Mouse (Mus musculus): Measurements from ENCODE around the gene Rab13. TPM values are rescaled to one million over a fixed set of nuclear protein-coding genes. Genes with fewer than 3 reads are reported as not detected.
"Not testable (repeated sequence)": the region's sequence is repeated elsewhere in the genome, so short reads cannot be mapped to it uniquely, and the experiment has no call there.

Rab13 gene
- polyA plus RNA-seq, 1 experiment from 2014 or later = 27.4 TPM

DNA sequence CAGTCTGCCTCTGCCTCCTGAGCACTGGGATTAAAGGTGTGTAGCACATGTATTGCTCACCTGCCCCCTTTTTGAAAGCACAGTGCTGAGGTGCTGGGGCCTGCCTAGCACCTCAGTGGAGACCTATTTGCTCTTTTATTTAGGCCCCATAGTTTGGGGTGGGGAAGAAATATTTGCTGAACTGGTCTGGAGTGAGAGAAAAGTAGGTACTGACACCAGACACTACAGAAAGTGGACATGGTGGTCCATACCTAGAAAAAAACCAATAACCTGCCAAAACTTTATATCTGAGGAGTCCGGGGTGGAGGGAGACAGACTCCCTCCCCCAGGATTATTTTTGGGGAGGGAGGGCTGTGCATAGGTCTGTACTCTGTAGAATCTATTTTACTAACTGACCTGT lies 39.7 kb downstream of the Rab13 start:
- peak overlapping the region; percentile 80 for H3K4me2 ChIP-seq (replicated peaks)
- peaks cover 25% of the 10 kb centered on the region for H3K4me1 ChIP-seq
- peaks cover 25% of the 10 kb centered on the region for H3K36me3 ChIP-seq
- H3K4me3 ChIP-seq = 0 out of 2 replicates have a peak overlapping the region, but pooled peaks have one; percentile 84
- H3K9me3 ChIP-seq (replicated peaks); H3K27ac ChIP-seq; H3K27me3 ChIP-seq: not testable (repeated sequence)
- peak overlapping the region; percentile 51; the same call in 1 of the 2 replicates for H3K9ac ChIP-seq
- peak; percentile 1; the same call in 1 of the 2 replicates for ATAC-seq (ENCODE audit: low FRiP score)
- 83% methylated on average over 1 of the region's 1 CpGs for WGBS

DNA sequence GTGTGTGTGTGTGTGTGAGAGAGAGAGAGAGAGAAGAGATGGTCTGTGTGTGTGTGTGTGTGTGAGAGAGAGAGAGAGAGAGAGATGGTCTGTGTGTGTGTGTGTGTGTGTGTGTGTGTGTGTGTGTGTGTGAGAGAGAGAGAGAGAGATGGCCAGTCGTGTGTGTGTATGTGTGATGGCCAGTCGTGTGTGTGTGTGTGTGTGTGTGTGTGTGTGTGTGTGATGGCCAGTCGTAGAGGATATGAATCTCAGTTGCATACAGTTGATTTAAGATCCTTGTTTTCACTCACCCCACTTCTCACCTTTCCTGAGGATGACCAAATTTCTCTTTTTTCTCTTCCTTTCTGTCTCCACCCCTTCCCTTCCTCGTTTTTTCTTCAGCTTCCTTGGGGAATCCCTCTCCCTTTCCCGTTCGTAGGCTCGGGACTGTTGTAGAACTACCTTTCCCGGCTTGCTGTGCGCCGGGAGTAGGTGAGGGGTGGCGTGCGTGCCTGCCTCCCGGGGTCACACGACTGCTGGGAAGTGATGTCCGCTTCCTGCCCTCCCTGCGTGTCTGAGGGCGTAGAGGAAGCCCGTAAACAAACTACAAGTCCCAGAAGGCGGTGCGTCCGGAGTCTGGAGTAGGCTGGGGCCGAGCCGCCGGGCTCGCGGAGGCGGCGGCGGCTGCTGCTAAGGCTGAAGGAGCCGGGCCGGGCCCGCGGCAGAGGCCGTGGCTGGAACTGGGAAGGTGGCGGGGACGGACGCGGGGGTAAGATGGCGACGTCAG lies 40.3 kb downstream of the Rab13 start, which contains the start of gene Crtc2:
Gene Crtc2 (plus strand): TSS at position 511 of the 766 bp plus-strand sequence.
- peak within 1 kb of the TSS; percentile 84 for H3K4me3 ChIP-seq
- no peaks in the 10 kb centered on the region for H3K9me3 ChIP-seq (replicated peaks)
- 1% methylated on average over 40 of the region's 40 CpGs for WGBS
- no peaks in the 10 kb centered on the region for H3K27me3 ChIP-seq
- peak within 1 kb of the TSS; percentile 90 for H3K27ac ChIP-seq
- peaks cover 20% of the 10 kb centered on the region for H3K4me1 ChIP-seq
- peak; percentile 97 for ATAC-seq (ENCODE audit: low FRiP score)
- peaks cover 30% of the 10 kb centered on the region for H3K36me3 ChIP-seq
- peak within 1 kb of the TSS; percentile 80 for H3K4me2 ChIP-seq (replicated peaks)
- peak within 1 kb of the TSS; percentile 90 for H3K9ac ChIP-seq

DNA sequence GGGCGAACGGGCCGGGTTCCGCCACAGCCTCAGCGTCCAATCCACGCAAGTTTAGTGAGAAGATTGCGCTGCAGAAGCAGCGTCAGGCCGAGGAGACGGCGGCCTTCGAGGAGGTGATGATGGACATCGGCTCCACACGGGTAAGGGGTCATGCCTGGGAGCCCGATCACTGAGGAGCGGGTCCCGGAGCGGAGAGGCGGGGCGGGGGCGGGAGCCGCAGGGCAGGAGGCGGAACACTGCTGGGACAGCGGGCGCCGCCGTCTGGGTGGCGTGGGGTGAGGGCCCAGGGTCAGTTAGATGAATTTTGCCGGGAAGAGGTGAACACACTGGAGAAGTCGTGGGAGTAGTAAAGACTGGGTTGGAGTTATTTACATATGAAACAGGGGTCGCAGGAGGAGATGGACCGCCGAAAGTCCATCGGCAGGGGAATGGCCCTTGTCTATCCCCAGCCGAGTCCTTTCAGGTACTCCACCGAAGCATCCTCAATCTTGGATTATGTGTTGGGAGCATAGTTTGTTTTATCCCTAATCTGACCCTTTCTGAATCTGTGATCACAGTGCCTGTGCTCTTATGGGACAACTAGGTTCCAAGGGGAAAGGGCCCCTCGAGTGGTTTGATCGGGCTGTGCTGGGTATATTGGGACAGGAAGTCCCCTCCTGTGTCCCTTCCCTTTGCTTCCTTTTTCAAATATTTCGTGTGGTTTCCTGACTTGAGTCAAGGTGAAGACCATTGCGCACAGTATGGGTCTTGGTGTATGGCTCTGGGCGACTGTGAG lies 41.1 kb downstream of the Rab13 start:
- Histone ChIP-seq H3K9me3 (replicated peaks) (no peaks in the 10 kb centered on the region), H3K27me3 (no peaks in the 10 kb centered on the region), H3K4me1 (peaks cover 15% of the 10 kb centered on the region), H3K9ac (peak overlapping the region; percentile 90), H3K4me3 (peak overlapping the region; percentile 84), H3K27ac (peak overlapping the region; percentile 90), H3K4me2 (replicated peaks) (peak overlapping the region; percentile 80), H3K36me3 (peaks cover 38% of the 10 kb centered on the region)
- peak; percentile 70 for ATAC-seq (ENCODE audit: low FRiP score)
- under 1% methylated on average over 41 of the region's 41 CpGs for WGBS

DNA sequence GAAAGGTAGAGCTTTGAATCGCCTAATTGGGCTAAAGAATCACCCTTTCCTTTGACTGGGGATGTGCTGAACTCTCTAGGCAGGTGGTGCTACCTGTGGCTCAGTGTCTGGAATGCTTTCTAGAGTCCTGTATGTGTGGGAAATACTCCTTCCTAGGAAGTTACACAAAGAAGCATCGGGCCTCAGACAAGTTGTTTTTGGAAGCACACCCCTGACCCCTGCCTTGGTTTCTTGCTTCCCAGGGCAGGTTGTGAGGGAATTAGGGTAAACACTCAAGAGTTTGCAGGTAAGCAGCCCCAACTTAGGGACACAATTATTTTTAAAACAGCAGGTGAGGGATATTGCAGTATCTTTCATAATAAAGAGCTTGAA lies 41.7 kb downstream of the Rab13 start:
- Histone ChIP-seq H3K4me3 (peak overlapping the region; percentile 84), H3K4me1 (peaks cover 15% of the 10 kb centered on the region), H3K27me3 (no peaks in the 10 kb centered on the region), H3K9me3 (replicated peaks) (no peaks in the 10 kb centered on the region), H3K27ac (no peak overlapping the region; the same call in 1 of the 2 replicates), H3K9ac (peak overlapping the region; percentile 90), H3K36me3 (peaks cover 44% of the 10 kb centered on the region), H3K4me2 (replicated peaks) (peak overlapping the region; percentile 80)
- WGBS = 25% methylated on average over 2 of the region's 2 CpGs
- no peak for ATAC-seq (ENCODE audit: low FRiP score)

DNA sequence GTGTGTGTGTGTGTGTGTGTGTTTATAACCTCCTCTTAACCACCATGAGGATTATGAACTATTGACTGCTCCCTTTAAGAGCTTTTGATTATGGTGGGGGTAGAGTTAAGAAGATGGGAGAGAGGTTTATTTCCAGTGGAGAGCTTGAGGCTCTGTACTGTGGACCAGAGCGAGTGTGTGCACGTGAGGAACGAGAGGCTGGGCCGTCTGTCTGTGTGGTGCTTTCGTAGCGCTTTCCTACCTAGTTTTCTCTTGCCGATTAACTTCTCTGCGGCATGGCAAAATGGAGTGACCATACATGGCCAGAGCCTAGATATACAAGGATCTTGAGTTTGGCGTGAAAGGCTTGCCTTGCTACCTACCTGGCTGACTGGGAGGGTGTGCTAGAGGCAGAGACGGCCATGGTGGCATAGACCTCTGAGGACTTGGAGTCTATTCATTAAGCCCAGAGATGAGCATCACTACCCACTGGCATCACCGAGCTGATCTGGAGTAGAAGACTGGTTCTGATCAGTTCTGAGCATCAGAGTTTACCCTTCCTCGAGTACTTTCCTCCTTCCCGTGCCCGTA lies 42.4 kb downstream of the Rab13 start:
- peak overlapping the region; percentile 80 for H3K4me2 ChIP-seq (replicated peaks)
- peaks cover 15% of the 10 kb centered on the region for H3K4me1 ChIP-seq
- no peak overlapping the region for H3K4me3 ChIP-seq
- 95% methylated on average over 14 of the region's 14 CpGs for WGBS
- no peak overlapping the region; the same call in 1 of the 2 replicates for H3K9ac ChIP-seq
- H3K36me3 ChIP-seq = peaks cover 47% of the 10 kb centered on the region
- no peaks in the 10 kb centered on the region for H3K9me3 ChIP-seq (replicated peaks)
- H3K27ac ChIP-seq = no peak overlapping the region
- no peaks in the 10 kb centered on the region for H3K27me3 ChIP-seq
- no peak for ATAC-seq (ENCODE audit: low FRiP score)

DNA sequence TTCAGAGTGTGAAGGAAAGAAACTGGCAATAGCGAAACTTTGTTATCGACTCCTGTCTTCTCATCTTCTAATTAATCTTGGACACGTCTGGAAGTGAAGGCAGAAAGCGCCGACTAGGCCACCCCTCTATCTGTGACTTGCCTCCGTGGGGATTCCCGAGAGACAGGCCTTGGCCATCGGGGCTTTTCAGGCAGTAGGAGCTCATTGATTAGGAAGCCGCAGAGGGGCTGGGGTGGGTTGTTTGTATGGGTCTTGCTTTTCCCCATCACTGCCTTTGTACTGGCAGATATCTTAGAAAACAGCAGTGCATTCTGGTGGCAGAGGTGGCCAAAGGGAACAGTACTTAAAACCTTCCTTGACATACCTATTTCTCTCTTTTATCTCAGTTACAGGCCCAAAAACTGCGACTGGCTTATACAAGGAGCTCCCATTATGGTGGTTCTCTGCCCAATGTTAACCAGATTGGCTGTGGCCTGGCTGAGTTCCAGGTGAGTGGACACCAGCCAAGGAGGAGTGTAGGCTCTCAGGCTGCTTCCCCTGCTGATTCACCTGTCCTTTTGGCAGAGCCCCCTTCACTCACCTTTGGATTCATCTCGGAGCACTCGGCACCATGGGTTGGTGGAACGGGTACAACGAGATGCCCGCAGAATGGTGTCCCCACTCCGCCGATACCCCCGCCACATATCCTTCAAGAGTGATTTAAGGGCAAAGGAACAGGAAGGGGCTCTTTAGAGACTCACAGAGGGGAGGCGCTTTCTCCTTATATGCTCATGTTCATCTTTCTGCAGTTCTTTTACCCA lies 43.4 kb downstream of the Rab13 start:
- WGBS = 91% methylated on average over 19 of the region's 19 CpGs
- H3K4me3 ChIP-seq = no peak overlapping the region
- no peak overlapping the region for H3K9ac ChIP-seq
- H3K9me3 ChIP-seq (replicated peaks) = no peaks in the 10 kb centered on the region
- H3K27me3 ChIP-seq = no peaks in the 10 kb centered on the region
- H3K27ac ChIP-seq = no peak overlapping the region
- H3K4me1 ChIP-seq = peaks cover 15% of the 10 kb centered on the region
- ATAC-seq (ENCODE audit: low FRiP score) = no peak
- peaks cover 48% of the 10 kb centered on the region for H3K36me3 ChIP-seq
- H3K4me2 ChIP-seq (replicated peaks) = no peak overlapping the region

DNA sequence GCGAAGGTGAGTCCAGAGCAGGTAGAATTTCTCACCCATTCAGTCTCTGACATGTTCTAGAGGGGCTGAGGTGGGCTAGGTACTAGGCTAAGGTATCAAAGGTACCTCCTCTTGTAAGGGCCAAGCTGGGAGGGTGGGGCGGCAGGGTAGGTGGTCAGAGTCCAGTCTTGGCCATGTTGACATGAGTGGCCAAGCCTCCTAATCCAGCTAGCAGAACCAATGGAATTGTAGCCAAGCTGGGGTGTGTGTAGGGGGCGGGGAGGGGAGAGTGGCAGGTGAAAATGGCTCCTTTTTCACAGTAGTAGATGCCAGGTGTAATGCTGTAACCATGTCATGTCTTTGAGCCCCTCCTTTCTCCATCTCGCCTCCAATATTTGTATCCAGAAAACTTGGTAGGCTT lies 45.0 kb downstream of the Rab13 start:
- 90% methylated on average over 4 of the region's 4 CpGs for WGBS
- Histone ChIP-seq H3K9ac (no peak overlapping the region), H3K27me3 (no peaks in the 10 kb centered on the region), H3K4me3 (no peak overlapping the region), H3K4me1 (peaks cover 15% of the 10 kb centered on the region), H3K36me3 (peaks cover 64% of the 10 kb centered on the region), H3K4me2 (replicated peaks) (no peak overlapping the region), H3K27ac (no peak overlapping the region), H3K9me3 (replicated peaks) (no peaks in the 10 kb centered on the region)
- ATAC-seq (ENCODE audit: low FRiP score) = no peak

DNA sequence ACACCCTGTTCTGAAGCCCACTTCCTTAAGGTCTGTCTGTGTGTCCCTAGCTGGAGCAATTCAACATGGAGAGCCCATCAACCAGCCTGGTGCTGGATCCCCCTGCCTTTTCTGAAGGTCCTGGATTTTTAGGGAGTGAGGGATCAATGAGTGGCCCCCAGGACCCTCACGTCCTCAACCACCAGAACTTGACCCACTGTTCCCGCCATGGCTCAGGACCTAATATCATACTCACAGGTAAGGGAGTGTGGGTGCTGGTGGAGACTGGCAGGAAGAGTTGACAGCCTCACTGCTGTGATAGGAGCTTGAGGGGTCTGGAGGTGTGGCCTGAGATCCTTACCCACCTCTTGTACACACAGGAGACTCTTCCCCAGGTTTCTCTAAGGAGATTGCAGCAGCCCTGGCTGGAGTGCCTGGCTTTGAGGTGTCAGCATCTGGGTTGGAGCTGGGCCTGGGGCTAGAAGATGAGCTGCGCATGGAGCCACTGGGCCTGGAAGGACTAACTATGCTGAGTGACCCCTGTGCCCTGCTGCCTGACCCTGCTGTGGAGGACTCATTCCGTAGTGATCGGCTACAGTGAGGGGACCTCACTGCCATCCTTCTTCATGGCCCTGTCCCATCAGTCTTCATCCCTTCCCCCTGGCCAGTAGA lies 49.8 kb downstream of the Rab13 start:
- ATAC-seq (ENCODE audit: low FRiP score) = no peak
- Histone ChIP-seq H3K4me1 (peaks cover 14% of the 10 kb centered on the region), H3K4me3 (no peak overlapping the region), H3K27me3 (no peaks in the 10 kb centered on the region), H3K36me3 (peaks cover 59% of the 10 kb centered on the region), H3K9ac (no peak overlapping the region), H3K27ac (no peak overlapping the region), H3K9me3 (replicated peaks) (no peaks in the 10 kb centered on the region), H3K4me2 (replicated peaks) (no peak overlapping the region)
- 94% methylated on average over 5 of the region's 5 CpGs for WGBS

DNA sequence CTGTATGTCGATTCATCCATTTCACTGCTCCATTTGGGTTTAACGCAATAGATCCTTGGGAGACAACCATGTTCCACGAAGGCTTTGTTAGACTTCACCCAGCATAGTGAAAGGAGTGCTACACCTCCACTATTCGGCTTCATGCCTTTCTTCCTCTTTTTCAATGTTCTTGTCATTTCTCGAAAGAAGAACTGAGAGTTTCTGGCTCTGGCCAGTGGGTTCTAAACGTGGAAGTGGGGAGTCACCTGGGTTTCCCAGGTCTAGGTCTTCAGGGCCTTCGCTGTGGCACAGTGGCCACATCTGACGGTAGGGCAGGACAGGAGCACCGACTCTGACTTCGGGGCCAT lies 51.2 kb downstream of the Rab13 start:
- H3K27ac ChIP-seq = peak overlapping the region; percentile 96
- H3K4me3 ChIP-seq = peak overlapping the region; percentile 89
- no peaks in the 10 kb centered on the region for H3K27me3 ChIP-seq
- H3K4me1 ChIP-seq = peaks cover 14% of the 10 kb centered on the region
- H3K4me2 ChIP-seq (replicated peaks) = peak overlapping the region; percentile 94
- no peak for ATAC-seq (ENCODE audit: low FRiP score)
- H3K9me3 ChIP-seq (replicated peaks) = no peaks in the 10 kb centered on the region
- peaks cover 46% of the 10 kb centered on the region for H3K36me3 ChIP-seq
- no peak overlapping the region for H3K9ac ChIP-seq
- WGBS = 37% methylated on average over 10 of the region's 10 CpGs

DNA sequence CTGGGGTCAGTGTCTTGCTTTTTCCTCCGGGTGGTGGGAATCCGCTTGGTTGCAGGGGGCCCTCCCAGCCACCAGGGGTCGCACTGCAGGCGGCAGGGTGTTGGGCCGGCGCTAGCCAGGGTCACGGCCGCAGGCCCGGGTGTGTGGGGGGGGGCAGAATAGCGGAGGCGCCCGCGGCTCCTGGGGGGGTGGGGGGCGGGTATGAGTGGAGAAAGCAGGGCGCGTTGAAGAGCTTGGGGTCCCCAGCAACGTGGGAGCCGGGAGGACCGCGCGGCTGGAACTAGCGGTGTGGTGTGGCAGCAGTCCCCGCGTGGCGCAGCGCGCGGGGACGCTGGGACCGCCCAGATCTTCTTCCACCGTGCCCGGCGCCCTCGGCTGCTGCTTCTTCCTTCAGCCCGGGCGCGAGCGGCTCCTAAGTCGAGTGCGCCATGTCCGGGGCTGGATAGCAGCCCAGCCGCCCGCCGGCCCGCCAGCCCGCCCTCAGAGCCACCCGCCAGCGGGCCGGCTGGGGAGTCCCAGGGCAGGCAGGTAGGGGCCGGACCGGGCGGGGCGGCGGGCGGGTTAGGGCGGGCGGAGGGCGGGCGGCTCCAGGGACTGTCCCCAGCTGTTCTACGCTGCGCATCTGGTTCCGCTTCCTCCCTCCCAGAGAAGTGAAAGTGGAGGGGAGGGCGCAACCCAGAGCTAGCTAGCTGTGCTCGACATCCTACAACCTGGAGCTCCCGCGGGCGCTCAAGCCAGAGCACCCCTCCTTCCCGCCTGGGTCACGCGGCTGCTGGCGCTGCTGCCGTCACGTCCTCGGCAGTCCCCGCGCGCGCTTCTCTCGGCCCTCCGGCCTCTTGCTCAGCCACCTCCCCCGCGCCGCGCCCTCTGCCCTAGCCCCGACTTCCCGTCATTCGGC lies 51.8 kb downstream of the Rab13 start, which contains the start of gene Dennd4b:
Gene Dennd4b (plus strand): TSS at position 152 of the 898 bp plus-strand sequence.
- ATAC-seq (ENCODE audit: low FRiP score) = peak; percentile 85

More for the DNA sequence above, 51.8 kb downstream of the Rab13 start, which contains the start of gene Dennd4b:
- H3K9ac ChIP-seq = peak within 1 kb of the TSS; percentile 93
- peak within 1 kb of the TSS; percentile 89 for H3K4me3 ChIP-seq
- H3K36me3 ChIP-seq = peaks cover 40% of the 10 kb centered on the region
- H3K27ac ChIP-seq = peak within 1 kb of the TSS; percentile 96
- WGBS = under 1% methylated on average over 78 of the region's 87 CpGs
- H3K9me3 ChIP-seq (replicated peaks) = no peaks in the 10 kb centered on the region
- no peaks in the 10 kb centered on the region for H3K27me3 ChIP-seq
- H3K4me1 ChIP-seq = peaks cover 14% of the 10 kb centered on the region
- H3K4me2 ChIP-seq (replicated peaks) = peak within 1 kb of the TSS; percentile 94
